Mouse (Mus musculus) frontal cortex, postnatal 14 days (tissue): Measurements from ENCODE around the gene Foxl1.
"Not testable (repeated sequence)": the region's sequence is repeated elsewhere in the genome, so short reads cannot be mapped to it uniquely, and the experiment has no call there.

ENCODE experiments used
- DNase-seq, 2 experiments: peaks; one replicate each; pipeline ENCODE4 v3.0.0; 2022; ENCODE audit warnings: low spot score in 2 of 2

Foxl1 gene

GRCm38 (mm10) chr8:121124547-121125239 lies 3.0 kb upstream of the Foxl1 start:
- no peak for DNase-seq

- DNase-seq: peak in 1 of 2 experiments; percentile 49
Measured at GRCm38 (mm10) chr8:121125311-121125876, 2.3 kb upstream of the Foxl1 start.

GRCm38 (mm10) chr8:121126191-121126590 lies 1.5 kb upstream of the Foxl1 start:
- no peak for DNase-seq

GRCm38 (mm10) chr8:121126694-121127093 lies 1.0 kb upstream of the Foxl1 start:
- DNase-seq: no peak

GRCm38 (mm10) chr8:121127291-121127701 lies 444 bp upstream of the Foxl1 start:
- no peak for DNase-seq

- no peak for DNase-seq
Measured at GRCm38 (mm10) chr8:121128531-121129264, 958 bp downstream of the Foxl1 start.

GRCm38 (mm10) chr8:121129265-121129940 lies 1.7 kb downstream of the Foxl1 start:
- no peak for DNase-seq

GRCm38 (mm10) chr8:121130522-121130921 lies 2.8 kb downstream of the Foxl1 start:
- DNase-seq: no peak

GRCm38 (mm10) chr8:121132961-121133513 lies 5.3 kb downstream of the Foxl1 start:
- DNase-seq: no peak

- DNase-seq: no peak
Measured at GRCm38 (mm10) chr8:121134102-121134501, 6.4 kb downstream of the Foxl1 start.

- DNase-seq: no peak
Measured at GRCm38 (mm10) chr8:121134512-121134911, 6.8 kb downstream of the Foxl1 start.

GRCm38 (mm10) chr8:121136856-121137255 lies 9.1 kb downstream of the Foxl1 start:
- no peak for DNase-seq

GRCm38 (mm10) chr8:121145457-121146134 lies 17.9 kb downstream of the Foxl1 start:
- not testable (repeated sequence) for DNase-seq

GRCm38 (mm10) chr8:121148573-121149083 lies 20.9 kb downstream of the Foxl1 start:
- no peak for DNase-seq

GRCm38 (mm10) chr8:121152394-121152793 lies 24.7 kb downstream of the Foxl1 start:
- DNase-seq: no peak

GRCm38 (mm10) chr8:121156990-121157491 lies 29.3 kb downstream of the Foxl1 start:
- DNase-seq: no peak

- no peak for DNase-seq
Measured at GRCm38 (mm10) chr8:121158812-121159211, 31.1 kb downstream of the Foxl1 start.

GRCm38 (mm10) chr8:121161437-121161836 lies 33.7 kb downstream of the Foxl1 start:
- no peak for DNase-seq

GRCm38 (mm10) chr8:121162413-121162812 lies 34.7 kb downstream of the Foxl1 start:
- no peak for DNase-seq

GRCm38 (mm10) chr8:121162906-121163695 lies 35.4 kb downstream of the Foxl1 start:
- DNase-seq: no peak
